Mouse (Mus musculus): ENCODE data around the gene Ifnlr1. TPM values are rescaled to one million over a fixed set of nuclear protein-coding genes. Genes with fewer than 3 reads are reported as not detected.

Gene Ifnlr1
- polyA plus RNA-seq, 1 experiment from 2014 or later, result 1.0 TPM

DNA sequence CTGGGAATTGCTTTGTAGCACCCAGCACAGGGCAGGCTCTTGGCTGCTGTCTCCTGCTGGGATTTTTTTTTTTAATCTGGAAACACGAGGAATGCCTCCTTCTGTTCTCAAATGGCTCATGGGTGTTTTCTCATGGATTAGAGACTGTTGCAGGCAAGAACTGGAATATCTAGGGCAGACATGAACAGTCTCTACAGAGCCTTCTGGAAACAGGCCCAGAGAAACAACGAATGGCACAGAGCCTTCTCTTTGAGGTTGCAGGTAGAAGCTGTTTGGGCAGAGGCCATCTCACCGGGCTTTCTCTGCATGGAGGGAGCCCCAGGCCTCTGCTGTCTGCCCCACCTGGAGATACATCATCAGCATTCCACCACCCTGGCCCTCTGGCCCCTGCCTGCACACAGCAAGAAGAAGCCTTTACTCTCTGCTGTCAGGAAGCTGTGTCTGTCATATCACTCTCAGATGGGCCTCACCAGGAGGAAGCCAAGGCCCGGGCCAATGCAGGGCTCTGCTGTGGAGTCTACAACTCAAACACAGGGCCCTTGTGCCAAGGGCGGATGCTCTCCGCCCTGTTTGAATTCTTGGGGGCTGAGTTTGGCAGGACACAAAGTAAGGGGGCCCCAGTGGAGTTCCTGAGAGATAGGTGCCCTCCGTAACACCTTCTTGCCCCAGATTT, 66.2 kb downstream of the Ifnlr1 start:
- Histone ChIP-seq H3K27me3 (ENCODE audit: insufficient read depth, low read length) (no peaks in the 10 kb centered on the region), H3K4me1 (ENCODE audit: insufficient read depth, low read length) (no peaks in the 10 kb centered on the region), H3K9ac (replicated peaks; ENCODE audit: low read length) (no peak overlapping the region), H3K4me2 (replicated peaks; ENCODE audit: low read depth, low read length) (no peak overlapping the region), H3K4me3 (ENCODE audit: low read length) (no peak overlapping the region), H3K36me3 (ENCODE audit: insufficient read depth, low read length) (no peaks in the 10 kb centered on the region), H3K9me3 (ENCODE audit: low read length) (peaks cover 13% of the 10 kb centered on the region), H3K27ac (ENCODE audit: low read length) (no peak overlapping the region)
- no peak for ATAC-seq (ENCODE audit: low FRiP score, low TSS enrichment)
- WGBS, result 67% methylated on average over 7 of the region's 7 CpGs

DNA sequence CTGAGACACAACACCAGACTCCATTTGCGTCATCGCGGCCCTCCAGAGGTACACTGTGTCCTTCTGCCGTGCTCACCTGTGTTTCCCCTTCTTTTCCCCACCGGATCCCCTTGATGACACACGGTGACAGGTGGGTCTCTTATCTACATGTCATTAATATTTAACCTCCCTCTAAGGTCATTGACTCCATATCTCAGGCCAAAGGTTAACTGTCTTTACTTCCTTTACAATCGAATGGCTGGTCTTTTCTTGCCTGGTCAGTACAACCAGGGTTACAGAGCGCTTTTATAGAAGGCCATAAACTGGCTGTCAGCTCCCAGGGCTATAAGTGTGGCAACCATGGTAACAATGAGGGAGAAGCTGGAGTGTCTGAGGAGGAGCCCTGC, 66.7 kb downstream of the Ifnlr1 start:
- no peaks in the 10 kb centered on the region for H3K27me3 ChIP-seq (ENCODE audit: insufficient read depth, low read length)
- no peak overlapping the region for H3K27ac ChIP-seq (ENCODE audit: low read length)
- no peak for ATAC-seq (ENCODE audit: low FRiP score, low TSS enrichment)
- 49% methylated on average over 8 of the region's 8 CpGs for WGBS
- no peak overlapping the region for H3K9ac ChIP-seq (replicated peaks; ENCODE audit: low read length)
- H3K4me2 ChIP-seq (replicated peaks; ENCODE audit: low read depth, low read length), result no peak overlapping the region
- H3K4me1 ChIP-seq (ENCODE audit: insufficient read depth, low read length), result no peaks in the 10 kb centered on the region
- H3K36me3 ChIP-seq (ENCODE audit: insufficient read depth, low read length), result no peaks in the 10 kb centered on the region
- peaks cover 13% of the 10 kb centered on the region for H3K9me3 ChIP-seq (ENCODE audit: low read length)
- no peak overlapping the region for H3K4me3 ChIP-seq (ENCODE audit: low read length)

Other genes starting within 250 kb of the Ifnlr1 start
- gene Stpg1, start 191.5 kb upstream of the Ifnlr1 start, polyA plus RNA-seq (2015; fragmentation: Nextera tagmentation; extraction: Ambion mirVana), result 0.84 and 1.1 TPM in 2 replicates
- 4.3 and 7.1 TPM in 2 replicates for gene Nipal3, start 191.2 kb upstream of the Ifnlr1 start, polyA plus RNA-seq (2015; fragmentation: Nextera tagmentation; extraction: Ambion mirVana)
- 3.6 and 4.9 TPM in 2 replicates for gene Grhl3, start 112.7 kb upstream of the Ifnlr1 start, polyA plus RNA-seq (2015; fragmentation: Nextera tagmentation; extraction: Ambion mirVana)
- 0.11 TPM in 1 of 2 replicates, not detected in the other for gene Il22ra1, start 41.9 kb downstream of the Ifnlr1 start, polyA plus RNA-seq (2015; fragmentation: Nextera tagmentation; extraction: Ambion mirVana)
- 0.76 and 0.86 TPM in 2 replicates for gene Myom3, start 73.4 kb downstream of the Ifnlr1 start, polyA plus RNA-seq (2015; fragmentation: Nextera tagmentation; extraction: Ambion mirVana)
- 242 and 253 TPM in 2 replicates for gene Srsf10, start 169.5 kb downstream of the Ifnlr1 start, polyA plus RNA-seq (2015; fragmentation: Nextera tagmentation; extraction: Ambion mirVana)
- 211 and 212 TPM in 2 replicates for gene Pnrc2, start 187.6 kb downstream of the Ifnlr1 start, polyA plus RNA-seq (2015; fragmentation: Nextera tagmentation; extraction: Ambion mirVana)
- 1.0 and 1.1 TPM in 2 replicates for gene Cnr2, start 209.1 kb downstream of the Ifnlr1 start, polyA plus RNA-seq (2015; fragmentation: Nextera tagmentation; extraction: Ambion mirVana)
- gene Fuca1, start 234.4 kb downstream of the Ifnlr1 start, polyA plus RNA-seq (2015; fragmentation: Nextera tagmentation; extraction: Ambion mirVana), result 89.1 and 89.4 TPM in 2 replicates